23 mouse cellular contexts compared by ENCODE assay signal in the genomic region with DNA sequence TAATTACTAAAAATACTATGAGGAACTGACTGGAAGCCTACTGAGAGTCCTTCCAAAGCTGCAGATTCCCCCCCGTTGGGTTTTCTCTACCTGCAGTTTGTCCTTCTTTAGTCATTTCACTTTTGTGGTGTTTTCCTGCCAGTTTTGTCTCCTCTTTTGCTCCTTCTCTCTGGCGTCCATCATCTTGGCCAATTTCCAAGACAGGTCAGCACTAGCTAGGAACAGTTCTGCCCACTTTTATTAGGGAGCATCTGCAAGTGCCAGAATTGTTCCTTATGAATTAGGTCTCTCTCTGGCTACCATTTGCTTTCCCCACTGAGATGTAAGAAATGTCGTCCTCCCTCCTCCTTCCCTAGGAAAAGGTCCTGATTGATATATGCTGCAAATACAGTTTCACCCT. TPM values are rescaled to one million over a fixed set of nuclear protein-coding genes. Genes with fewer than 3 reads are reported as not detected.
DNase-seq lines count a peak whose midpoint lies in the region; ATAC-seq and TF ChIP-seq lines count a peak whose summit lies in the region.
"Had no signal": no experiment of that assay in that cellular context is flagged by ENCODE, and none has a peak within 500 bp of the region (broad histone marks: within the 10 kb centered on the region; RNA-seq: fewer than 3 reads in every experiment).

No protein-coding gene starts in this region.

- no peak overlapping the region for H3K4me3 ChIP-seq in left cerebral cortex, adult 2 months
- H3K4me3 ChIP-seq: embryonic facial prominence, embryonic 10.5 days; embryonic facial prominence, embryonic 13.5 days; erythroblast, embryonic 14.5 days; forebrain, embryonic 10.5 days; forebrain, embryonic 13.5 days; hindbrain, embryonic 10.5 days; hindbrain, embryonic 13.5 days; intestine, embryonic 15.5 days had no signal

- no peak for TF ChIP-seq CTCF in left cerebral cortex, adult 2 months (IDR thresholded peaks at IDR 0.05)

- no peak for ATAC-seq in erythroid progenitor cell, adult 5-6 weeks (replicated peaks; ENCODE audit: low FRiP score, poor library complexity, severe bottlenecking)
- ATAC-seq: CD4-positive, CD25-positive, alpha-beta regulatory T cell, adult 4 months; forebrain, embryonic 13.5 days; forebrain, embryonic 16.5 days; hindbrain, embryonic 16.5 days; intestine, embryonic 15.5 days had no signal

- intact Hi-C loops in left cerebral cortex, adult 2 months (cut with DNase I): no loop called here
- intact Hi-C loops in left cerebral cortex, postnatal 25 days (cut with DNase I): no loop called here

- peak overlapping the region; percentile 16 for H3K27ac ChIP-seq in left cerebral cortex, adult 2 months
- H3K27ac ChIP-seq: embryonic facial prominence, embryonic 10.5 days; embryonic facial prominence, embryonic 13.5 days; forebrain, embryonic 10.5 days; forebrain, embryonic 13.5 days; hindbrain, embryonic 10.5 days; hindbrain, embryonic 13.5 days; intestine, embryonic 15.5 days had no signal

- peak; percentile 30 to 47 for DNase-seq in cerebellum, postnatal 10 days
- DNase-seq in cerebellum, postnatal 4 days (ENCODE audit: low spot score in 2 of 2): no peak
- no peak for DNase-seq in left cerebral cortex, adult 2 months (ENCODE audit: extremely low spot score in 1 of 2, low spot score in 2 of 2)
- no peak for DNase-seq in left cerebral cortex, postnatal 25 days (ENCODE audit: low spot score in 2 of 2)
- DNase-seq in brain, adult 2 months (ENCODE audit: low read depth, low spot score): peak; percentile 66
- DNase-seq: adrenal gland, adult 2 months; adrenal gland, postnatal 14 days; embryo, embryonic 11 days; gastrocnemius, postnatal 10 days; gastrocnemius, postnatal 36 days; heart, postnatal 36 days had no signal

RNA-seq across cellular contexts. Expression of gene Ranbp2, which starts 57.6 kb away (rescaled TPM):
- 10 to 100 TPM; 92.3 to 96.3 TPM for total RNA-seq in left cerebral cortex, adult 2 months (2021)
- 10 to 100 TPM; 89.1 to 94.5 TPM for total RNA-seq in left cerebral cortex, postnatal 25 days (2021)
- 126 and 148 TPM in 2 replicates for total RNA-seq in erythroid progenitor cell, adult 5-6 weeks (2015; ENCODE audit: low replicate concordance)
- total RNA-seq in erythroid progenitor cell, adult 5-6 weeks (2017; ENCODE audit: low replicate concordance): 169 and 178 TPM in 2 replicates

Comparison
In these comparisons a context has a peak if more than half of its experiments do, and no peak if none do; other contexts are left out.
1. DNase-seq: peak in cerebellum, postnatal 10 days (2 of 2) and brain, adult 2 months (single experiment); none in cerebellum, postnatal 4 days (0 of 2), left cerebral cortex, adult 2 months (0 of 2) and left cerebral cortex, postnatal 25 days (0 of 2).